Mouse (Mus musculus): ENCODE measurements around the gene Anxa8.

Gene Anxa8

DNA sequence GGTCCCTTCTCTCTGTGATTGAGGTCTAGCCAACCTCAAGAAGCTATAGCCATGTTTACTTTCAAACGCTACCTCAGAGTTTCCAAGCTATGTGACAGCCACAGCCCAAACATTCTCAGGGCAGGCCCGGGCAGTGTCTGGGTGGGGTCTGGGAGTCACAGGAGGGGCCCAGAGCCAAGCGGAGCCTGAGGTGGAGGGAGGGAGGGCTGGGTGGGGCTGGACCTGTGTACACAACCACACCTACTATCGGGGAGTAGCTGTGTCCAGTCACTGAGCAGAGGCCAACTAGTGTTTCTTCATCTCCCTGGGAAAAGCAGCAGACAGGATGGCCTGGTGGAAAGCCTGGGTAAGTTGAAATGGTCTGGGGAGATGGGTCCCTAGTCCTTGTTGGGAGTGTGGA lies at the start of gene Anxa8:
Gene Anxa8 (plus strand): TSS at position 251 of the 400 bp plus-strand sequence.
- no peak for DNase-seq (ENCODE audit: low spot score)

DNA sequence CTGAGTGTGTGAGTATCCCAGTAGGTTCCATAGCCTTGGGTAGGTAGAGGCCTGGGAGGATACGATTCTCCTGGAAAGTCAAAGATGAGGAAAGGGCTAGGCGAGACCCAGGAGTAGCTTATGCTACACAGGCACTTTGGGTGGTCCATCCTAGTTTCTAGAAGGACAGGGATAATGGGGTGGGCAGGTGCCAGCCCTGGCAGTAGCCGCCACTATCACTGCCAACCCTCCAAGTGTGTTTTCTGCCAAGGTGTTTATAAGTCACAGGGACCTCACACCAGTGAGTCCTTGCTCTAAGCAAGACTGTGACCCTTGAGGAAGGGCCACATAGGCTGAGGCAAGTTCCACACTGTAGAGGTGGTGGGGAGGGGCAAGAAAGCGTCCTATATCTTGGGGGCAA lies 44.5 kb upstream of the Anxa8 start:
- DNase-seq (ENCODE audit: low spot score): no peak

DNA sequence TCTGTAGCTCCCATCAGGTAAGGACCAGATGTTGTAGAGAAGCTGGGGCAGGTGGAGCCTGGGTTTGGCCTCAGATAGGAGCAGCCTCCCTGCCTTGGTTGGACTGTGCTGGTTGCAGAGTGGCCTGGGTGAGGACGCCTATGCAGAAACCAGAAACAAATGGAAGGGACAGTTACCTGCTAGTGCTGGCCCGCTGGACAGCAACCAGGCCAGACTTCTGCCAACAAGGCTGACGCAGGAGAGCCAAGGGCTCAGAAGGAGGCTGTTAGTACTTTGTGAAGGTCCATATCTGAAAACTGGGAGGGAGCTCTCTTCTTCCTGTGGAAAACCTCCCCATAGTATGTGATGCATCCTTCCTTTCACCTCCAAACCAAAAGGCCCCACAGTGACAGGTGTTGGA lies 42.4 kb upstream of the Anxa8 start:
- DNase-seq (ENCODE audit: low spot score): no peak

DNA sequence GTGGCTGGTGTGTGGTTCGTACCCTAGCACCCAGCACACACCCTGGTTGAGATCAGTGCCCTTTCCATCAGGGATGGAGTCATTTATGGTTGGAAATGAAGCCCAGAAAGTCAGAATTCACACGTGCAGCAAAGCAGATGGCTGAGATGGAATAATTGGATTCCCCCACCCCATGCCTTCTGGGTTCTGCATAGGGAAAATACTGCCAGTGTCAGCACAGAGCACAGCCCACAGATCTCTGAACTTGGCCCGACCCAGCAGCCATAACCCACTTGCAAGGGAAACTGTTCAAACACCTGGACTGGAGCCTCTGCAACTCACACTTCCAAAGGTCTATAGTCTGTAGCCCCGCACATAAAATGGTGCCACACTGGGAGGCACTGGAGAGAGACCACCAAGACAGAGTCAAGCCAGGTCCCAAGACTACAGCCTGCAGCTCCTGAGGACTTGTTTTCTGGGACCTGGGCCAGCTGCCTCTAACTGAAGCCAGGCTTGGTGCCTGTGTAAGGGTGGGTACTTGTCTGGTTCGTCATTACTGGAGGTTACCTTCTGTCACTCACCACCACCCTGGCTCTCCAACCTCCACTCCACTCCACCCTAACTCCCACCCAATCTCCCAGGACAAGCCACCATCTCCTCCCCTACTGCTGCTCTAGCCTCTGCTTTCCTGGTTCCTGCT lies 35.5 kb upstream of the Anxa8 start:
- DNase-seq (ENCODE audit: low spot score): no peak

DNA sequence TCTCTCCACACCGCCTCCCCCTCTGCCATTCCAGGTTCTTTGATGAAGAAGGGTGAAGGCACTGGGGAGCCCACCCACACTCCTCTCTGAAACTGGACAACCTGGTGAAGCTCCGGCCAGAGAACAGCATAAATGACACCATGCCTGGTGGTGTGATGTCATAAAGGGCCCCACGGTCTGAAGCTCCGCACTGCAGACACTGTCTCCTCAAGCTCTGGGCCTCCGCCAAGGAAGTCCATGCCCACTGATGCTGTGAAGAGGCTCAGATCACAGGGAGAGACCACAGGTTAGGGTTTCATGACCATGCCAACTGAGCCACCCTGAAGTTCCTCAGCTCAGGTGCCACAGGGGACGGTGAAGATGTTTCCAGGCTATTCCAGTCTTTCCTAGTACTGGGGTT lies 33.3 kb upstream of the Anxa8 start, which contains the start of gene Antxrl:
Gene Antxrl (plus strand): TSS at position 192 of the 400 bp plus-strand sequence.
- no peak for DNase-seq (ENCODE audit: low spot score)

DNA sequence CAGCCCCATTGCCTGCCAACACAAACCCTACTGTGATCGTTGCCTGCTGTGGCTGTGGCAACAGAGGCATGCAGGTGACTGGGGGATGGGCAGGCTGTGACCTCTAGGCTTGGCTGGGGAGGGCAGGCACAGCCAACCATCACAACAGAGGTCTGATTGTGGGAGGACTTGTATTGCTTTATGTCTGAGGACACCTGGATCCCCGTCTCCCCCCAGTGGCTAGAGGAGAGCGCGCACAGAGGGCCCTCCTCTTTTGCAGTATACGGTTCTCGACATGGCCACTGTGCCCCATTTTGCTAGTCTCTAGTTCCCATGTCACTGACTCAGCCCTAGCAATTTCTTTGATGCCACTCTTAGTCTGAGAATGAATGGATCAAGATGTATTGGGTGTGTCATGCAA lies 14.1 kb upstream of the Anxa8 start:
- no peak for DNase-seq (ENCODE audit: low spot score)

DNA sequence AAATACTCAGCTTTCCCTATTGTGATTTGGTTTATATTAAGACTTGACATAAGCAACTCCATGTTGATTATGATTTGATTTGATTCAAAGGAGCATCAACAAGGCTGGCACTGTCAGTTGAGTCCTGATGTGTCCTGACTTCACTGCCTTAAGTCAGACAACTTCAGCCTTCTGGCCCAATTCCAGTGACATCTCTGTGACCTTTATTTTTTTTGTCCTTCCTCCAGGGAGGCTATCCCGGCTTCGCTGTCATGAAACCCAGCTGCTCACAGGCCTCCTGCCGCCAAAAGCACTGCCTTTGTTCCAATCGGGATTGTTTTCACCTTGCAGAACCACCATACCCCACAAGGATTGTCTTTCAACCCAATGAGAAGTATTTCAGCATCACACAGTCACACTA lies 10.4 kb upstream of the Anxa8 start:
- no peak for DNase-seq (ENCODE audit: low spot score)

DNA sequence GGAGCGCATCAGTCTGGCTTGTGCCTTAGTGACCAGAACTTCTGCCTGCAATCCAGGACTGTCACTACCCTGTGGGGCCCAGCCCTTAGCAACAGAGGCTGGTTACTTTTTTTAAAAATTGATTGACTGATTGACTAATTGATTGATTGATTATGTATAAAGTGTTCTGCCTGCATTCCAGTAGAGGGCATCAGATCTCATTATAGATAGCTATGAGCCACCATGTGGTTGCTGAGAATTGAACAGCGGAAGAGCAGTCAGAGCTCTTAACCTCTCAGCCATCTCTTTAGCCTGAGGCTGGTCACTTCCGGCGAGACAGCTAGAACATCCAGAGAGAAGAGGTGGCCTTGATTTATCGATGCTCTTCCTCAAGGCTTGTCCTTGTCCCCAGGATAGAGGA lies 8.6 kb upstream of the Anxa8 start:
- no peak for DNase-seq (ENCODE audit: low spot score)

DNA sequence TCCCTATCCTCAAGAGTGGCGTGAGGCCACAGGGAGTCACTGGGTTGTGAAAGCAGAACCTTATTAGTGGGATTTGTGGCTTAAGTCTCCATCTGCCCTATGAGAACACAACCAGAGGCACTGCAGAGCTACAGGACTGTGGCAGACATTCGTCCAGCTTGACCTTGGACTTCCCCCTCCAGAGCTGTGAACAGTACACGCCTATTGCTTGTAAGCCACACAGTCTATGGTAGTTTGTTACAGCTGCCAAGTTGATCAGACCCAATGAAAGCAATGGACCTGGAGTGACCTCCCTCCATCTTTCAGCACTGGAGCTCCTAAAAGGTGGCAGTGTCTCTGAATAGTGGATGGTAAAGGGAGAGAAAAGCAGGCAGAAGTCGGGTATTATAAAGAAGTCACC lies 7.5 kb upstream of the Anxa8 start:
- no peak for DNase-seq (ENCODE audit: low spot score)

DNA sequence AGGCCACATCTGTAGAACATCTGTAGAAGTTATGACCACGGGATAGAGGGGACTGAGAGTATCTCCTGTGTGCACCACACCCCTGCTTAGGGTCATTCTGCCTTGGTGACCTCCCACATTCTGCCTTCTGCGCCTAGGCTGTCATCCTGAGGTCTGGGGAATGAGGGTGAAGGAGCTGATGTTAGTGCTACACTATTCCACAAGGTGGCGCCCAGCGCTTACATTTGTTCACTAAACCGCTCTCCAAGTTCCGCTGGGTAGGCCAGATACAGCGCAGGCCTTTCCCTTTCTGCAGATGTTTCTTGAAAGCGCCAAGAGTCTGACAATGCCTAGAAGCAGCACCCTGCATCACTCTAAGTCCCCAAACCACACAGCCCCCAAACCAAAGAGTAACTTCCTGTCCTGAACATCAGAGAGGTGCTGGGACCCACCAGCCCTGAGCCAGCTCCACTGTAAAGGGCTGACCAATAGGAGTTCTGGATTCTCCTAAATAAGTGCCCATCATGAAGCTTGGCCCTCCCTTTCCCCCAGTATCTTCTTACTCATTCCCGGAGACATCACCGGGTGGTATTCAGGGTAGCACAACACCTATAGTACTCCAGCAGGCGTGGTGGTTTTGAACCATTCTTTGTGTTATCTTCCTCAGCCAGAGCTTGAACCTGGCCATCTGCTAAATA lies 5.3 kb upstream of the Anxa8 start:
- peak; percentile 80 for DNase-seq (ENCODE audit: low spot score)

DNA sequence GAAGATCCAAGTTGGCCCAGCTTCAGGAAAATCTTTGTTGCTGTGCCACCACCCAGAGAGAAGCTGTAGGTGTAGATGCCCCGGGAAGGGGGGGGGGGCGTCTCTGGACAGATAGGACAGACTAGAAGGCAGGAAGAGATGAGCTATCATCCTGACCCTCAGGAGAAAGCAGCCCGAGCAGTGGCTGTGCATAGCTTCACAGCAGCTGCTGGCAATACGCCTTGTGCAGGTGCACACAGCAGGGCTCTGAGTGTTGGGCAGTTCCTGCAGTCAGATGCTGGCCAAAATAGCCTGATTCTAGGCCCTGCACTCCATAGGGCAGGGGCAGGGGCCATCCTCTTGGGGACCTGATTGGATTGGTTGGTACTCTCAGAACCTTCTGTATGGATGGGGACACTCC lies 1.0 kb downstream of the Anxa8 start:
- DNase-seq (ENCODE audit: low spot score): no peak

DNA sequence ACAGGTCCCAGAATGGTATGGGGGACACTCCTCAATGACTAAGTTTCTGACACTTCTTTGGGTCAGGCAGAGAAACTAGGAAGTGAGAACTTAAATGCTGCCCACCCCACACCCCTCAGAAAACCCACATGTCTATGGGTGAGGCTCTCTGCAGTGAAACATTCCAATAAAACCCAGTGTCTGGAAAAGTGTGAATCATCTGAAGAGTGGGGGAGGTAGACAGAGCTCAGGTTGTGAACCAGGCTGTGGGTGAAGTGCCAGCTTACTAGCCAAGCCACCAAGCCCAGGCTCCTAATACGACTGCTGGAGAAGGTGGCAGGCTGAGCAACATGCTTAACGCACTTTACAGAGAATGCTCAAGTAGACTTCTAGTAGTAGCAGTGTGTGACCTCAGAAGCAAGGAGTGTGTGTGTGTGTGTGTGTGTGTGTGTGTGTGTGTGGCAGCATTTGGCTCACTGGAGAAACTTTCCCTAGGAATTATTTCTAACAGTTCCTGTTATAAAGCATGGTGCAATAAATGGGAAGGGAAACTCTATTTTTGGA lies 2.1 kb downstream of the Anxa8 start:
- DNase-seq (ENCODE audit: low spot score): no peak

DNA sequence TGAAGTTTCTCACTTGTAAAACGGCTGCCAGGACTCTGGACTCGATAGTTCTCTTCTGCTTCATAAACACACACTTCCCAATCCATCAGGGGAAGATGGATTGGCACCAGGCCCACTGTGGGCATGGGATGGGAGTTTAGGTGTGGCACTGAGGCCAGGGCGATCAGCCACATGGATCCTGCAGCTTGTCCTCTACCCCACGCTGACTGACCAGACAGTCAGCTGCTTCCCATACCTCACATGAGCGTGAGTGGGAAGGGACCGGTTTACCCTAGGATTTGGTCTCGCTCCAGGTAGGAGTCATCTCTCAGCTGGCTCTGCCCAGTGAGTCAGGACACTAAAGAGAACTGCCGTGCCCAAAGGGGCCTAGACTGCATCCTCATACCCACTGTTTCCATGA lies 4.0 kb downstream of the Anxa8 start:
- DNase-seq (ENCODE audit: low spot score): no peak

DNA sequence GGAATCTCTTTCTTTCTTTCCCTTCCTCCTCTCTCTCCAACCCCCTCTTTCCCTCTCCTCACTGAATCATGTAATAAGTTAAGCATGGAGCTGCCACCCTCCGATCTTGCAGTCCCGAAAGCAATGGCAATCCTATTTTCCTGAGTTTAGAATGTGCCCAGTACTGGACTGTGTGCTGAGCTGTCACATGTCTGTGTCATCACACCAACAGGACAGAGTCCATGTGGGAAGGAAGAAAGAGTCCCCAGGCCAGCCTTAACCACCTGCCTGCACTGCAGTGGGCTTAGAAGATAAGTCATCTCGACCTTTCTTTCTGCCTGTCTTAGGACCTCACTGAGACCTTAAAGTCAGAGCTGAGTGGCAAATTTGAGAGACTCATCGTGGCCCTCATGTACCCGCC lies 5.7 kb downstream of the Anxa8 start:
- no peak for DNase-seq (ENCODE audit: low spot score)

DNA sequence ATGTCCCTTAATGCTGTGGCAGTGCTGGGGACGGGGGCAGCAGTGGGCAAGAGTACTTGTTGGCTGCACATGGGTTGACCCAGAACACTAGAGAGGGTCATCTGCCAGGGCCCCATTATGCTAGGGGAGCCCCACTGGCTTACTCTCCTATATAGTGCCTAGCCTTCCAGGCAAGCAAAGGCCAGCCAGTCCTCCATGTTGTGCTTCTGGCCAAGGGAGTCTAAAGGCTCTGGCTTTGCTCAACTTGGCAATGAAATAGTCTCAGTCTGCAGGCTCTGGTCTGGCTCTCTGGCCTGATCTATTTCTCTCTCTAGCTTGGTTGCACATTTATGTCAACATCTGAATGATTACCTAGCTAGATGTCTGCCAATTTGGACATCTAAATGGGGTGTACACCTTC lies 7.1 kb downstream of the Anxa8 start:
- DNase-seq (ENCODE audit: low spot score): no peak

DNA sequence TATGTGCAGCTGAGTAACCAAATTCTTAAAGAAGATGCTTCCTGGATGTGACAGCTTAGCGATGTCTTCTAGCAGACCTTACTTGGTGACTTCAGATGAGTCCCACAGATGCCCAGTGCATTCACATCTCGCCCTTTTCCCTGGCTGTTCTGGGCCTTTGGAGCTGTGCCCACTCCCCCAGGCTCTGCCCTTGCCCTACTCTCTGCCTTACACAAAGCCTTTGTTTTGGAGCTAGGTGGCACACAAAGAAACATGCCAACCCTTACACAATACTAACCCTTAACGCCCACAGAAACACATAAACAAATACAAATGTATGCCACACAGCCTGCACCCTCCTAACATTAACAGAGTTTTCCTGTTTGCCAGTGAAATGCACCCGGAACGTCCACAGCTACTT lies 10.4 kb downstream of the Anxa8 start:
- no peak for DNase-seq (ENCODE audit: low spot score)

DNA sequence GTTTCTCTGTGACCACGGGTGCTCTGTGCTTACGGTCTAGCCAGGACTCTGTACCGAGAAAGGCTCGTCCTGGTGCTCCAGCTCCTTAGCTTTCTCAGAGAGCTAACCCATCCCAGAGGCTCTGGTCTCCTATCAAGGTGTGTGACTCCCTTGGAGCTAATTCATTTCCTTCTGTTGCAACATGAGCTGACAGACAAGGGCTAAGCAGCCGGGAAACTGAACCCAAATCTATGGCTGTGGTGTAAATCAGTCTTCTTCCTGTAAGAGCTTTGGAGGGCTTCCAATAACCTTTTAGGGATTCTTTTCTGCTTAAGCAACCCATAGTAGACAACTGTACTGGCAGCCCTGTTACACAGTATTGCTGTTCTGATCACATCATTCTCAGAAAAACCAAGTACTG lies 16.8 kb downstream of the Anxa8 start, which contains the start of gene A630023A22Rik:
Gene A630023A22Rik (minus strand): TSS at position 154 of the 400 bp plus-strand sequence.
- DNase-seq (ENCODE audit: low spot score): no peak

DNA sequence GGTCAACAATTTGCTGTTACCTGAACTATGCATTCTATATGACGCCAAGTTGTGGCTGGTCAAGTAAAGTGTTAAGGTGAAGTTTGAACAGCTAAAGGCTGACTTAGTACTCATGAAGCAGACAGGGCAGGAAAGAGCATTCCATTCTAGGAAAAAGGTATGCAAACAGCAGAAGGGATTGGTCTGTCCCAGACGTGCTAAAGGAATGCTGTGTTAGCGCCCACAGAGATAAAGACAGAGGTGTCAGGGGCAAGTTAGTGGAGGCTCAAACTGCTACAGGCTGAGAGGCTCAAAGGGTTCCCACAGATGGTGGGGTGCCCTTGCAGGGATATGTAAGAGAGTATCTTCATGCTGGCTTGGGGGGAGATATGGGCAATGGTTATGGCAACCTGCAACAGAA lies 18.1 kb downstream of the Anxa8 start:
- no peak for DNase-seq (ENCODE audit: low spot score)

DNA sequence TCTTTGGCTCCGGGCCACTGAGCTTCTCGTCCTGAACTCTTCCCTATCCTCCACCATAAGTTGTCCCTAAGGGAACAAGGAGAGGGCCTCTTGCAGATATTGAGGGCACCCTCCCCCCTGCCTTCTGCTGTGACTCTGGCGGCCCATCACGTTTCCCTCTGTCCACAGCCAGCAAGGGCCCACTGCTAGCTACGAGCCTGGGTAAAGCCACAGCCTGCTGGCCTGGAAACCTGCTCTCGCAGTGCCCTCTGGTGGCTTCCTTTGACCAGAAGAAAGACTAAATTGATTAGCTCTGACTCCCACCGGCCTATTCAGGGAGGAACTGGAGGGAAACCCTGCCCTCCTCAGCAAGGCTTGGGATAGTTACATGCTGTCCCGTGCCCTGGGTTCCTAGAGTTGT lies 19.1 kb downstream of the Anxa8 start:
- DNase-seq (ENCODE audit: low spot score): peak; percentile 13

DNA sequence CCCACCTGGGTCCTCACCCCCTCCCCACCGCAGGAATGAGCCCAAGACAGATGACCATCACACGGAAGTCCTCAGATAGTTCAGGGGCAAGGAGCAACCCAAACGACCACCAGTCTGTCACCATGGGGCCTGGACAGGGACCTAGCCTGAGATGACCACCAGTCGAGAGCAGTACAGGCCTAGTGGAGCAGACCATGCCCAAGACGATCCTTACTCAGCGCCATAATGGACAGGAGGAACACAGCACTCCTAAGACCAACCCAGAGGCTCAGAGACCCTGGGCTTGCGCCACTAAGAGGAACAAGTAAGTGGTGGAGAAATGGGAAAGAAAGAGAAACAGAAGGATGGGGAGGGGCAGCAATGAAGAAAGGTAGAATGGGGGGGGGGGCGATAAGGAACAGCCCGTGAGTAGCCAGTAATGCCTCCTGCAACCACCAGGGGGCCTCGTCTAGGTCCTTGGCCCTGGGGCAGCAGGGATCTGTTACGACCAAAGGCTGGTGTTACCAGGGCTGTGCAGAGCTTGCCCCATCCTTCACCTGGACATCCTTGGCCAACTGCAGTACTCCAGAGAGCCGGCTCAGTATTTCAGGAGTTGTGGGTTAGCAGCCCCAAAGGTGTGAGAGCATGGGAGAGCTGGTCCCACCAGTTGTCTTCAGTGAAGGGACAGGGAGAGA lies 20.7 kb downstream of the Anxa8 start:
- DNase-seq (ENCODE audit: low spot score): no peak

DNA sequence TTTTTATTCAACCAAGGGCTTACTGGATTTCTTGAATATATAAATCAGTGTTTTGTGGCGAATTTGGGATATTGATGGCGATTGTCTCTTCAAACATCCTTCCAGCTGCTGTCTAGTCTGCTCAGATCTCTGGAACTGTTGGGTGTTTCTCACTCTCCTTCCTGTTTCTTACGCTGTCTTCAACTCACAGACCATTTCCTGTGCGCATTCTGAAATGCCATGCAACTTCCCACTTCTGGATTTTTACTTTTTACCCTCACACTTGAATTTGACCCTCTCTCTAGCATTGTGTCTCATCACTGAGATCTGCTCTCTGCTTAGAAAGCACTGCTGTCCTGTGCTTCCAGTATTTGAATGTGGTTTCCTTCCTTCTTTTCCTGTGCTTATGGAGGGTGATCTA lies 21.8 kb downstream of the Anxa8 start:
- no peak for DNase-seq (ENCODE audit: low spot score)

DNA sequence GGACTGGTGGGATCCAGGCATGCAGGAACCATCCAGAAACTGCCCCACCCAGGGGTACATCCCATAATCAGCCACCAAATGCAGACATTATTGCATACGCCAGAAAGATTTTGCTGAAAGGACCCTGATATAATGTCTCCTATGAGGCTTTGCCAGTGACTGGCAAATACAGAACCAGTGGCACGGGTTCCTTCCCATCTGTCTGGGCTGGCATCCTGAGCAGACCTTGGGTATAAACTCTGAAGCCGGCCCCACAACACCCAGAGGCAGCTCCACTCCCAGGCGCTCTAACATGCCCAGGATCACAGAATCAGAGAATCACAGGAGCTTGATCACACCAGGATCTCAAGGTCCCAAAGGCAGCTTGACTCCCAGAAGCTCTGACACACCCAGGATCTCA lies 28.5 kb downstream of the Anxa8 start:
- DNase-seq (ENCODE audit: low spot score): no peak

Data from MN1 (cell line).